Mouse (Mus musculus): ENCODE measurements at regions not wholly inside any gene's neighbourhood (a gene's known extent, or its start where the extent isn't known, plus 50 kb on each side); places are given as distances from the start of the nearest gene placed in this dataset.

- TF ChIP-seq CTCF (IDR thresholded peaks at IDR 0.05; ENCODE audit: low read depth, low read length) (no peak), POLR2A (IDR thresholded peaks at IDR 0.05; ENCODE audit: extremely low read depth, insufficient read depth, low read length) (no peak)
Measured at GRCm38 (mm10) chr1:64220486-64220885, 98.4 kb upstream of the Klf7 start.

Data from liver, adult 2 months (tissue).